Mouse (Mus musculus) monocyte, adult 2 months (primary cell): Measurements from ENCODE around the gene Adgrg1.
"Not testable (repeated sequence)": the region's sequence is repeated elsewhere in the genome, so short reads cannot be mapped to it uniquely, and the experiment has no call there.

Experiments
- DNase-seq, 2 experiments: peaks; one replicate each; pipeline ENCODE4 v3.0.0; 2022; ENCODE audit warnings: low spot score in 2 of 2, low read depth in 1 of 2

Adgrg1 gene

GRCm38 (mm10) chr8:95028391-95028790, 53.8 kb downstream of the Adgrg1 start:
- not testable (repeated sequence) for DNase-seq

GRCm38 (mm10) chr8:95037106-95037925, 62.8 kb downstream of the Adgrg1 start:
- peak; percentile 37 to 53 for DNase-seq

DNA sequence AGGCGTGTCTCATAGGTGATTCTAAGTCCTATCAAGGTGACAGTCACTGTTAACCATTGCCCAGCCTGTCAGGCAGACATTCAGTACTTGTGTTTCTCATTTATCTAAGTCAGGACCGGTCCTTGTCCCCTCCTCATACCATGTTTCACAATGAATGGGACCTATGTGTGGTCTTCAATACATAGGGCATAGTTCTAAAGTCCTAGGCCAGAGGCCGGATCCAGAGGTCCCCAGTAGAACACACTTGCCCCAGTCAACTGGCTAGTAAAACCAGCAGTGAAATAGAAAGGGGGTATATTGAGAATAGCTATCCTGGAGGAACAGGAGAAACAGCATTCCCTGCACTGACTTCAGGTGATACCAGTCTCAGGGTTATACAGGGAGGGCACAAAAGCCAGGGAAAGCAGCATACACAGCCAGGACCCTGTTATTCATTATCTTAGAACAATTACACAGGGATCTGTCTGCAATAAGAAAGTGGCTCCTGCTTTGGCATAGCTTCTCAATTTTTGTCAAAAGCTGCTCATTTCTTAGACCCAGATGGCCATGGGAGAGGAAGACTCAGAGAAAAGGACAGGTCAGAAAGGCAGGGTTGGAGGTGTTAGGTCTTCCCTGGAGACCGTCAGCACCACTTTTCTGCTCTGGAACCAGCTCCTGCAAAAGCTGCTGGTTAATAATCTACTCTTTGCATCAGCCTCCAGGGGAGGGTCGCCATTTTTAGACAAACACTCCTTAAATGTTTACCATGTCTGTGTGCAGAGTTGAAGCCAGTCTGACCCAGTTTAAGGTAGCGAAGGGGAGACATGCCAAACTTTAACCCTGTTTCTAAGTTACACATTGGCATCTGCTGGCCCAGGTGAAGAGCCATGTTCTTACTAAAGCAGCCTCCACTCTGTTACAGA, 67.6 kb downstream of the Adgrg1 start:
- no peak for DNase-seq

DNA sequence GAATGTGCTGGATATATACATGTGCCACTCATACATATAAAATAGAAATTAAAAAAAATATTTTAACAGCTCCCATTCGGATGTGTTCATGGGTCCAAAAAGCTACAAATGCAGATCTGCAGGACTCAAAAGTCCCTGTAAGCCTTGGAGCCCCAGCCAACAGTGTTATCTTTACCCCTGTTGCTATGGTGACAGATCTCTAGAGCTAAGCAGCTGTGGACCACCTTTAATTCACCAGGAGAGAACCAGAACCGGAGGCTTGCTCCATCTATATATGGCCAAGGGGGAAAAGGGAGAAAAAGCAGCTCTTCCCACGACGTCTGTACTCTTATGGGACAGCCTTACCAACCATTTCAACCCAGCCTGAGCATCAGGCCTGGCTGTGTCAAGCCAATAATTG, 70.3 kb downstream of the Adgrg1 start:
- no peak for DNase-seq

DNA sequence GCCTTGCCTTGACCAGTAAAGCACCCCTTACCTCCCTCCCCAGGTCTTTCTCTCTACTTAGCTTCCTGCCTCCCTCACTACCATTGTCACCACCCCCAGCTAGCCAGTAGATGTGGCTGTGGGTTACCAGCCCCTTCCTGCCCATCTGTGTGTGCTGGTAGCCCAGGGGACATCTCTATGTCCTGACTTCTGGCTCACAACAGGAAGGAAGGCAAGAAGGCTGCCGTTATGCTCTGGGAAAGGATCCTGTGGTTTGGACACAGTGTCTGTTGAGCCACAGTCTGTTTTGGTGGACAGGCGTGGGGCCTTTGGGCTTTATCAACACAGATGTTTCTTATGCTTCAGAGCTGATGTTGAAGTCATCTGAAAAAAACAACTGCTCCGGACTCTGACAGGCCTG, 72.4 kb downstream of the Adgrg1 start:
- no peak for DNase-seq

DNA sequence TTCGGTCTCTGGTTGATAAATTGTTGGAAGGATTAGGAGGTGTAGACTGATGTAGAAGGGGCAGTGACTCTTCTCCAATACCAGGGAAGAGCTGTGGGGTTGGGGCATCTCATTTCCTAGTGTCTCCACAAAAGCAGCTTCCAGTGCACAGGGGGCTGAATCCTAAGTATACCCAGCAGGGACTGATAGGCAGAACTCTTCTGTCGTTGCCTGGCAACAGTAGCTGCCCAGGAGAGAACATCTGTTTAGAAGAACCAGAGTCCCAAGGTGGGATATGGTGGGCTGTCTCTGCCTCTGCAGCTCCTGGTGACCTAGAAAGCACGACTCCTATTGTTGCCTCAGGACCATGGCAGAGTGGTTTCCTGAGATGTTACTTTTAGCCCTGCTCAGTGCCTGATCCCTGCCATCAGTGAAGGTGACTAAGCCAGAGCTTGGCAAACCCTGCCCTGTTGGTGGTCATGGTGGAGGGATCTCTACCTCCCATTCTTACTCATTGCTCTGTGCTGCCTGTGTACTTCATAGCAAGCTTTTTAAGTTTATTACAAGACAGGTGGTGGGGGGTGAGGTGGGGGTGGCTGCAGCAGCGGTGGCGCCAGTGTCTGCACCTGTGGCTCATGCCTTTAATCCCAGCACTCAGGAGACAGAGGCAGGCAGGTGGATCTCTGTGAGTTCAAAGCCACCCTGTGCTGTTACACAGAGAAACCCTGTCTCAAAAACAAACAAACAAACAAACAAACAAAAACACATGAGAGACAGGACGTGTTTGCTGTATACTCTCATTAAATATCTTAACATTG, 73.5 kb downstream of the Adgrg1 start:
- no peak for DNase-seq

- no peak for DNase-seq
These were observed 75.1 kb downstream of the Adgrg1 start for GRCm38 (mm10) chr8:95049636-95050035.

DNA sequence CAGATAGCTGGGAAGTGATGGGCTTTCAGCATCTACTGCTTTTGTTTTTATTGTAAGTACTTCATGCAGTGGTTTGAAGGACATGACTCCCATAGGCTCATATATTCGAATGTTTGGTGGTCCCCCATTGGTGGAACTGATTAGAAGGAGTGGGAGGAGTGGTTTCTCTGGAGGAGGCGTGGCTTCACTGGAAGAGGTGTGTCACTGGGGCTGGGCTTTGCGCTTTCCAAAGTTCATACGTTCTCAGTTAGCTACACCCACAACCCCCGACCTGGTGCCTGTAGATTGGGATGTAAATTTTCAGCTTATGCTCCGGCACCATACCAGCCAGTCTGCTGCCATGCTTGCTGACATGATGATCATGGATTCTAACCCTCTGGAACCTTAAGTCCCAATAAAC, 79.9 kb downstream of the Adgrg1 start:
- no peak for DNase-seq

DNA sequence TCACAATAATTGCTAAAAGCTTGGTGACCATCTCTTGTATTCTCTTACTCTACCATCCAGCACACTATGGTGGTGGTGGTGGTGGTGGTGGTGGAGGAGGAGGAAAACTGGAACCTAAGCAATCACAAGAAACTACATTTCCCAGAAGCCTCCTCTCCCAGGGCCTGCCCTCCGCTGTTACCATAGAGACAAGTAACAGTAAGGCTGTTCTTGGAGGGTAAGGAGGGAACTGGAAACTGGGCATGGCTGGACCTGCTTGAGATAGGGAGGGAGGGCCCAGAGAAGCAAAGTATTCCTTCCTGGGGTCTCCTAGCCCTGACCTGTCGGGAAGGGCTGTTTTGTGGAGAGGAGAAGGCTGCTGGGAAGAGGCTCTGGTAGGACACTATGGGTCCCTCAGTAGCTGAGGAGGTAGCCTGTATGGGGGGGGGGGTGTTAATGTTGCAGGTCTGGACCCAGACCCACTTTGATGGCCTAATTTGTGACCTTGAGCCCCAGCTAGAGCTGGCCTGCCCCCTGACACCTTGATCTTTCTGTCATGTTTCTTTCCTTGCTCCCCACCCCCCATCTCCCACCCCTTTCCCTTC, 80.5 kb downstream of the Adgrg1 start, which contains the start of gene Drc7:
Gene Drc7 (plus strand): TSS at position 177 of the 584 bp plus-strand sequence.
- DNase-seq: no peak

- DNase-seq: no peak
These were observed 81.9 kb downstream of the Adgrg1 start for GRCm38 (mm10) chr8:95056414-95056813.

DNA sequence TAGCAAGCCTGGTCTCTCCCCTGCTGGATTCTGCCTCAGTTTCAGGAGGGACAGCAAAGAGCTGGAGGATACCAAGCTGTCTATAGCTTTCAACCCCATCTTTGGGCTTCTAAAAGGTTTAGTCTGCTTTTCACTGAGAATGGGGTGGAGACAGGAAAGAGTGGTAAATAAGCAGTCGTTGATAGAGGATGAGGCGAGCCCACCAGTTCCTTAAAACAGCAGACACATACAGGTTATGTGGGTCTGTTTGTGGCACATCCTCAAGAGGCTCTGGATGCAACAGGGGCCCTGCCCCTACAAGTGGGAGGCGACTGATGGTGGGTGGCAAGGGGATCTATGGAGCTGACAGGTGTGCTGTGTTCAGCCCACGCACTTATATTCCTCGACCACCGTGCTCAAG, 84.1 kb downstream of the Adgrg1 start:
- DNase-seq: no peak

- no peak for DNase-seq
These were observed 85.4 kb downstream of the Adgrg1 start for GRCm38 (mm10) chr8:95059812-95060533.
